Mouse (Mus musculus): ENCODE measurements around the gene Nol4l. TPM values are rescaled to one million over a fixed set of nuclear protein-coding genes. Genes with fewer than 3 reads are reported as not detected.

The Nol4l gene
- total RNA-seq, 2 experiments from 2014 or later, result 1.8 to 6.1 TPM

DNA sequence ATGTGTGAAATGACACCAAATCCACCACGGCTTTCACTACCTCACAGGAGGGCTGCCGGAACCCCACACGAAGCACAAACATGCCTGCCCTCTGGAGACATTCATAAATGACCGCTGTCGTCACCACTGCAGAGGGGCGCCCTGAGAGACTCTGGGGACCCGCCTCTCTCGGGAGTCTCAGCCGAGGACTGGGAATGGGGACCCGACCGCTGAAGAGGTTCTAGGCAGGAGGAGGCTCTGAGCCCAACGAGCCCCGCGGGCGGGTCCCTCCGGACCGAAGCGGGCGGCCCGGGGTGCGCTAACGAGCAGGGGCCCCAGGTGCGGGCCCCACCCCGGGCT, 37.6 kb downstream of the Nol4l start:
- ATAC-seq (replicated peaks; ENCODE audit: low FRiP score, poor library complexity, severe bottlenecking), result no peak

- ATAC-seq (replicated peaks; ENCODE audit: low FRiP score, poor library complexity, severe bottlenecking), result no peak
Observed at GRCm38 (mm10) chr2:153491512-153492178, 38.1 kb downstream of the Nol4l start.

DNA sequence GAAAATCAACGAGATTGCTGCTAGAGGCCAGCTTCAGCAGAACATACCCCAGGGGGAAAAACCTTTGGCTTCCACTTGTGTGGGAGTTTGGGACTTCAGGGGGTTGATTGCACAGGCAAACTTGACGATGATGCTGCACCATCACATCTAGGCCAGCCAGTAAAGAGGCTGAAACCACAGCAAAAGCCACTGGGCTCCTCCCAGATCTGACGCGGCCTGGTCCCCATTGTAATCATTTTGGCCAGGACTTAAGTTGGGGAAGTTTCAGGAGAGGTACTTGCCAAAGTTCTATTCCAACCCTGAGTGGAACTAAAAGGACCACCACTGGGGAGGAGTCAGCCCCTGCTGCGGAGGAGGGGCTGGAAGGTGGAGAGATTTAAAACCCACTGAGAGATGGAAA, 38.8 kb downstream of the Nol4l start:
- ATAC-seq (replicated peaks; ENCODE audit: low FRiP score, poor library complexity, severe bottlenecking), result peak; percentile 31; the same call in 1 of the 2 replicates

DNA sequence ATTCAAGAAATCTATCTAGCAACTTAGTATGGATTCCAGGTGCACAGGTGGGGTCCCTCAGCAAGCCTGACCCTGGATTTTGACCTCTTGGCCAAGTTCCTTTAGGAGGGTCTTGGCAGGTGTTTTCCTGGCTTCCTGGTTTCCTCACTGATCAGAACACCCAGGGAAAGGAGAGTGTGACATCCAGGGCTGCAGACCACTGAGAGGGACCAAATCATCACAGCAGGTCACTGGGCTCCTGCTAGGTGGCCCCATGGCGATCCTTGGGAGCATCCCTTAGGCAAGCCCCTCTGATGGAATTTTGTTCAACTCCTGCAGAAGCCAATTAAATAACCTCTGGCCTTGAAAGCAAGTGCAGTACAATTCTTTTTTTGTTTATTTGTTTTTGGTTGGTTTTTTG, 39.7 kb downstream of the Nol4l start:
- ATAC-seq (replicated peaks; ENCODE audit: low FRiP score, poor library complexity, severe bottlenecking), result no peak

DNA sequence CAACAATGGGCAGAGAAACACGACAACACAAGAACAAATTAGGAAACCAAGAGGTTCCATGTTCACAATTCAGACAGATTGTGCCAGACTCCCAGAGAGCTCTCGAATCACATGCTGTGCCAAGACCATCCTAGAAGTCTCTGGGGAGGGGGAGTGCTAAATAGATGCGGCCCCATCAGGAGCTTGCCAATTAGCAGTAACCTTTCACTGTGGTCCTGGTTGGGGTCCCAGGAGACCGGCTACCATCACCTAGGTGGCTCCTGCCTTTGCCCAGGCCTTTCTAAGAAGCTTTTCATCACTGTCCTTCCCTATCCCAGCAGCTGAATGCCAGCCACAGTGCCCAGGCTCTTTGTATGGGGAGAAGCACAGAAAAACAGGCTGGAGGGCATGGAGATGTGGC, 45.7 kb downstream of the Nol4l start:
- no peak for ATAC-seq (replicated peaks; ENCODE audit: low FRiP score, poor library complexity, severe bottlenecking)

DNA sequence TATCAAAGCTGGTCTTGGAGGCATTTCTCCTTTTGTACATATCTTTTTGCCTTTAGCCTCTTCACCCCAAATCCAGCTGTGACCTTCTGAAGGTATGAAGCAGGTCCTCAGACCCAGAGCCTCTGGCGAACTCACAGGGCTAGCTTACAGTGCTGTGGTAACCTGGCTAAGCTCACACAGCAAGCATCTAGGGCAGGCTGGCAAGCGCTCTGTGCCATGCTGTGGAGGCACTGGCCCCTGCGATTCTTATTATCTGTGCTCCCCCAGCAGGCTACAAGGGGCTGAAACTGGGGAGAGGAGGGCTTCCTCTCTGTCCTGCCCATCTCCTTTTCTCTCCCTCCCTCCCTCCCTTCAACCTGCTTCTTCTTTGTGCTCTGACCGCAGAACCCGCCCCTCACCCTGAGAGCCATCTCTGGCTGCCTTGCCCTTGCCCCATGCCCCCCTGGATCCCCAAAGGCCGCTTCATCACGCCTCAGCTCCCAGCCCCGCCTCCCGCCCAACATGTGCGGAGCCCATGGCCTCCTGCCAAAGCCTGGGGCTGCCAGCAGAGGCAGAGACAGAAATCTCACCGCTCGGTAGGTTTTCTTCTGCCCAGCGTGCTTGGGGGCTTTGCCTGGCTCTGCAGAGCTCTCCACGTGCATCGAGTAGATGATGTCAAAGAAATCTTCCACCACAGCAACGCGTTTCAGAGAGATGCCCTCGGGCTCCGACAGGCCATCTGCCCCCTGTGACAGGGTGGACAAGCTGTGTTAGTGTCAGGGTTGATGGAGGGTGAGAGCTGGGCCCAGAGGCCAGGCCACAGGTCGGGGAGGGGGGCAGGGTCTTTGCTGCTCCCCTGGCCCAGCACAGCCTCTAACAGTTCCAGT, 46.4 kb downstream of the Nol4l start:
- ATAC-seq (replicated peaks; ENCODE audit: low FRiP score, poor library complexity, severe bottlenecking), result peak; percentile 79

- ATAC-seq (replicated peaks; ENCODE audit: low FRiP score, poor library complexity, severe bottlenecking), result no peak
Observed at GRCm38 (mm10) chr2:153481861-153482120, 48.0 kb downstream of the Nol4l start.

GRCm38 (mm10) chr2:153481108-153481860, 48.5 kb downstream of the Nol4l start:
- ATAC-seq (replicated peaks; ENCODE audit: low FRiP score, poor library complexity, severe bottlenecking), result no peak

DNA sequence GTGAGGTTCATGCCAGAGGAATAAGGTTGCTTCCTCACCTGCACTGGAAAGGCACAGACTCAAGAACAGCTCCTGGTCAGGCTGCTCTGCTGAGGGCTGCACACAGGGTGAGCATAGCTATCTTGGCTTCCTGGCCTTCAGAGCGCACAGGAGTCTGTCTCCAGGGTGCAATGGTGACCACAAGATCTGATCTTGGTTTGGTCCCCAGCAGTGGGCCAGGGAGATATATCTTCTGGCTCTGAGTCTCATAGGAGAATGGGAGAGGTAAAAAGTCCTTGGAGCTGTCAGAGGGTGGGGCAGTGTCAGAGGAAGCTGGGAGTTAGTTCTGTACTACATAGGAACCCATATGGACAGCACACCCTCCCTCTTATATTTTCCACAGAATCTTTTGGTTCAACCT, 50.3 kb downstream of the Nol4l start:
- ATAC-seq (replicated peaks; ENCODE audit: low FRiP score, poor library complexity, severe bottlenecking), result no peak

- peak; percentile 72 for ATAC-seq (replicated peaks; ENCODE audit: low FRiP score, poor library complexity, severe bottlenecking)
Observed at GRCm38 (mm10) chr2:153478583-153478982, 51.2 kb downstream of the Nol4l start.

- ATAC-seq (replicated peaks; ENCODE audit: low FRiP score, poor library complexity, severe bottlenecking), result no peak
Observed at GRCm38 (mm10) chr2:153475114-153476112, 54.4 kb downstream of the Nol4l start.

GRCm38 (mm10) chr2:153470983-153471382, 58.8 kb downstream of the Nol4l start:
- ATAC-seq (replicated peaks; ENCODE audit: low FRiP score, poor library complexity, severe bottlenecking), result no peak

- no peak for ATAC-seq (replicated peaks; ENCODE audit: low FRiP score, poor library complexity, severe bottlenecking)
Observed at GRCm38 (mm10) chr2:153469764-153470163, 60.0 kb downstream of the Nol4l start.

DNA sequence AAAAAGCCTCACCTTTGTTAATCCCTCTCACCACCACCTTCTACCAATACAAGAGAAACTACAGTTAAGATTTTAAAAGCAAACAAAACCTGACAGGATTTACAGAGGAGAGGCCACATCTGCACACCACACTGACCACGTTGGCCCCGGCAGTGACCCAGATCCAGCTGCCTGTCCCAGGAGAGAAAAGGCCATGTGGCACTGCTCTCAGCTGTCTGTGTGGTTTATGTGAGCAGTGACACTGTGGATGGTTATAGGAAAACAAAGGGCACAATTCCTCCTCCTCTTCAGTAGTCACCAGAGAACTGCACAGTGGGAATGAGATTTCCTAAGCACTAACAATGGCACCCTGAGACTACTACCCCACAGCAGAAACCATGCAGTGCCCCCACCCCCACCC, 60.5 kb downstream of the Nol4l start:
- ATAC-seq (replicated peaks; ENCODE audit: low FRiP score, poor library complexity, severe bottlenecking), result no peak

DNA sequence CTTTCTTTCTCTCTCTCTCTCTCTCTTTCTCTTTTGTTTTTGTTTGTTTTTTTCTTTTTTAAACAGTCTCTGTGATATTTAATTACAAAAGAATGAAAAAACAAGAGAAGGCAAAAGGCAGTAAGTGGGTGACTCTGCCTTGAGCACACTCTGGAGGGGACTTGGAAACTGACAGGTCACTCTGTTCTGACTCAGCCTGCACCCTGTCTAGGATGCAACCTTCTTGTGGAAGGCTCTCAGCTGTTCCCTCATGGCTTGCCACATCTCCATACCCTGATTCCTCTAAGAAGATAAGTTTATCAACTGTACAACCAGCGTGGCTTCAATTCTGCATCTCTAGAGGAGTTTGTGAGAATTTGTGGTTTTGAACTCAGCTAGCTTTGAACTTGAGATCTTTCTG, 62.4 kb downstream of the Nol4l start:
- no peak for ATAC-seq (replicated peaks; ENCODE audit: low FRiP score, poor library complexity, severe bottlenecking)

- no peak for ATAC-seq (replicated peaks; ENCODE audit: low FRiP score, poor library complexity, severe bottlenecking)
Observed at GRCm38 (mm10) chr2:153463257-153463656, 66.5 kb downstream of the Nol4l start.

DNA sequence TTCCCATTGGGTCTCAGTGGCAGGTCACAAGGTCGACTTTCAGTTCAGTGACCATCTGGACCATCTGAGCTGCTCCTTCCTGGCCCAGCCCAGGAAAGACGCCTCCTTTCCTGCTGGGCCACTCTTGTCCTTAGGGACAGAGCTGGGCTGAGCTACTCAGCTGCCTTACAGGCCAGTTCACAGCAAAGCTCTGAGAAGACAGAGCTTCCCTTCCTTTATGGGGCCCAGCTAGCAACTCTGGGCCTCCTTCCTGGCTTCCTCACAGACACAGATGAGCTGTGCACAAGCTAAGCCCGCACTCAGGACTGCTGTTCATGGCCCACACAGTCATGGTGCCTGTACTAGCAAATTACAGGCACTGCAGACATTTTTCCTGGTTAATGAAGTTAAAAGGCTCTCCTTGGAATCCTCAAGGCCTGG, 71.7 kb downstream of the Nol4l start:
- no peak for ATAC-seq (replicated peaks; ENCODE audit: low FRiP score, poor library complexity, severe bottlenecking)

DNA sequence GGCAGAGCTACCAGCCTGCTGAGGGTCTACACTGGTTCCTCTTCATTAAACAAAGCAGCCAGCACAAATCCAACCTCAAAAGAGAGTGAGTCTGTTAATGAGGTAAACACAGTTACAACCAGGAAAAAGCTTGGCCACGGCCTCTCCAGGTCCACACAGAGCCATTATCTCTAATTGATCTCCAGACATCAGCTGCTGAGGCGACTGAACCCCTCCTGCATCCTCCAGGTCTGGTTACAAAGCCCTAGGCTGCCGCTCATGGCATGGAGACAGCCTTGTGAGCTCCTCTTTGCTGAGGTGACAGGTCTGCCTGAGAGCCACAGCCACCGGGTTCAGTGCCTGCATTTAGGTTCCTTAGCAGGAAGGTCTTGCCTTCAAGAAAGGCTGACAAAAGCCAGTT, 72.3 kb downstream of the Nol4l start:
- no peak for ATAC-seq (replicated peaks; ENCODE audit: low FRiP score, poor library complexity, severe bottlenecking)

- peak; percentile 76 for ATAC-seq (replicated peaks; ENCODE audit: low FRiP score, poor library complexity, severe bottlenecking)
Observed at GRCm38 (mm10) chr2:153454841-153455506, 74.8 kb downstream of the Nol4l start.
